ENCODE assay signal across 8 mouse cellular contexts in the genomic region with DNA sequence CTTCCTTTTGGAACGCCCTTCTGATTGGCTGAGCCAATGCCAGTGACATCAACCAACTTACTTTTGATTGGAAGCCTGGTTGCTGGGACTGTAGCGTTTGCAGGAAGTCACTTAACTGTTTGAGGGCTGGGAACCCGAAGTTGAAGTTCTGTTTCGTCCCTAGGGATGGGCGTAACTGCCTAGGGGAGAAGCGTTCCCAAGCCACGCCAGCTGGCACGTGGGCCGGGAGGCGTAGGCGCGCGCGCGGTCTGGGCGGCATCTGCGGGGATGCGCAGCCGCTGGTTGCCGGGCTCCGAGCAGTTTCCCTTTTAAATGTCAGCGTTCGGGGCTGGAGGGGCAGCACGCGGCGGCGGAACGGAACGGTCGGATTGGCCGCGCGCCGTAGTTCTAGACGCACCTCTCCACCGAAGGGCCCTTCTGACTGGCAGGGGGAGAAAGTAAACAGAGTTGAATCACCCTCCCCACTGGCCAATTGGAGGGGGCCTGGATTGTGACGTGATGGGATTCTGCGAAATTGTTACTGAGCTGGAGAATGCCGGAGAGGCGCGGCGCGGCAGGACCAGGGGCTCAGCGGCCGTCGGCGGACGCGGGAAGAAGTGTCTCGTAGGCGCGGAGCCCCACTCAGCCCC. TPM values are rescaled to one million over a fixed set of nuclear protein-coding genes. Genes with fewer than 3 reads are reported as not detected.
DNase-seq lines count a peak whose midpoint lies in the region; ATAC-seq lines count a peak whose summit lies in the region.

A gene (plus strand): TSS at position 538 of the 629 bp plus-strand sequence.

- DNase-seq in NIH3T3 (ENCODE audit: low read depth), result peak; percentile 99
- DNase-seq in cerebellum, postnatal 10 days, result peak; percentile 97
- DNase-seq in frontal cortex, adult 2 months (ENCODE audit: extremely low spot score in 1 of 2, low spot score in 1 of 2), result peak; percentile 98
- DNase-seq in hindbrain, embryonic 10.5 days (ENCODE audit: low spot score), result peak; percentile 90
- peak; percentile 97 for DNase-seq in layer of hippocampus, adult 9-11 months
- peak; percentile 96 for DNase-seq in ovary, adult 18-20 months (ENCODE audit: low spot score)
- peak; percentile 77 for DNase-seq in thymus, postnatal 0 days (ENCODE audit: low spot score)

- under 1% methylated on average over 52 of the region's 52 CpGs for WGBS in hindbrain, embryonic 10.5 days
- under 1% methylated on average over 52 of the region's 52 CpGs for WGBS in lung, embryonic 16.5 days

- H3K9ac ChIP-seq in lung, embryonic 16.5 days (ENCODE audit: low read length), result peak within 1 kb of the TSS; percentile 74

- H3K4me1 ChIP-seq in hindbrain, embryonic 10.5 days (replicated peaks), result peaks cover 30% of the 10 kb centered on the region
- peaks cover 18% of the 10 kb centered on the region for H3K4me1 ChIP-seq in lung, embryonic 16.5 days (replicated peaks; ENCODE audit: control insufficient read depth, insufficient read depth, low read length)

- peak within 1 kb of the TSS; percentile 66 for H3K4me3 ChIP-seq in hindbrain, embryonic 10.5 days
- peak within 1 kb of the TSS; percentile 66 for H3K4me3 ChIP-seq in lung, embryonic 16.5 days (ENCODE audit: low read length)

- H3K9me3 ChIP-seq in hindbrain, embryonic 10.5 days, result no peaks in the 10 kb centered on the region
- H3K9me3 ChIP-seq in lung, embryonic 16.5 days (ENCODE audit: control insufficient read depth, low read length), result no peaks in the 10 kb centered on the region

- peaks cover 71% of the 10 kb centered on the region for H3K27me3 ChIP-seq in hindbrain, embryonic 10.5 days (ENCODE audit: insufficient read depth, poor library complexity, severe bottlenecking)
- H3K27me3 ChIP-seq in lung, embryonic 16.5 days (ENCODE audit: control insufficient read depth, insufficient read depth, low read depth, low read length), result peaks cover 8% of the 10 kb centered on the region; the same call in 1 of the 2 replicates

- H3K36me3 ChIP-seq in hindbrain, embryonic 10.5 days, result no peaks in the 10 kb centered on the region
- no peaks in the 10 kb centered on the region for H3K36me3 ChIP-seq in lung, embryonic 16.5 days (ENCODE audit: control insufficient read depth, insufficient read depth, low read length)

- H3K27ac ChIP-seq in hindbrain, embryonic 10.5 days, result peak within 1 kb of the TSS; percentile 84
- H3K27ac ChIP-seq in lung, embryonic 16.5 days (ENCODE audit: low read length), result peak within 1 kb of the TSS; percentile 90

- peak; percentile 92 for ATAC-seq in lung, embryonic 16.5 days (ENCODE audit: low read depth)

- peak within 1 kb of the TSS; percentile 91 for H3K4me2 ChIP-seq in lung, embryonic 16.5 days (ENCODE audit: low read depth, low read length)

RNA-seq across cellular contexts. Expression of the gene that starts here (rescaled TPM):
- 87.8 and 94.2 TPM in 2 replicates for polyA plus RNA-seq in frontal cortex, adult 2 months (2012; rRNA removed)
- polyA plus RNA-seq in hindbrain, embryonic 10.5 days (2016; fragmentation: Nextera tagmentation; extraction: Ambion mirVana), result 1.1 and 1.2 TPM in 2 replicates
- polyA plus RNA-seq in lung, embryonic 16.5 days (2015; fragmentation: Nextera tagmentation; extraction: Ambion mirVana), result 6.3 and 6.6 TPM in 2 replicates
- 2.7 and 2.8 TPM in 2 replicates for polyA plus RNA-seq in thymus, postnatal 0 days (2015; fragmentation: Nextera tagmentation; extraction: Ambion mirVana)

Comparison
In these comparisons a context has a peak if more than half of its experiments do, and no peak if none do; other contexts are left out.
1. Peak in every context shown above with its lines: DNase-seq, ATAC-seq, H3K4me3 ChIP-seq and H3K27ac ChIP-seq.
2. RNA of the gene that starts here (polyA plus RNA-seq): 87.8 to 94.2 TPM in frontal cortex, adult 2 months; 6.3 to 6.6 TPM in lung, embryonic 16.5 days, 2.7 to 2.8 TPM in thymus, postnatal 0 days and 1.1 to 1.2 TPM in hindbrain, embryonic 10.5 days; every median in the first group is over 10 times any median in the second.